Mouse (Mus musculus) gastrocnemius, postnatal 10 days (tissue): ENCODE measurements at regions not wholly inside any gene's neighbourhood (a gene's known extent, or its start where the extent isn't known, plus 50 kb on each side); places are given as distances from the start of the nearest gene placed in this dataset.
A peak's percentile ranks its signal among the peaks of the same experiment; 100 is the strongest.
"Not testable (repeated sequence)": the region's sequence is repeated elsewhere in the genome, so short reads cannot be mapped to it uniquely, and the experiment has no call there.

ENCODE experiments used
- DNase-seq: peaks from one replicate; pipeline ENCODE4 v3.0.0; 2021; ENCODE audit warnings: mixed read lengths

GRCm38 (mm10) chr9:92661938-92662337 is 119.9 kb downstream of the Plod2 start:
- DNase-seq = no peak

- DNase-seq = no peak
These were observed 125.4 kb downstream of the Plod2 start for GRCm38 (mm10) chr9:92667361-92667881.

- no peak for DNase-seq
These were observed 129.9 kb downstream of the Plod2 start for GRCm38 (mm10) chr9:92671966-92672365.

GRCm38 (mm10) chr9:92694361-92695016 is 152.5 kb downstream of the Plod2 start:
- no peak for DNase-seq

DNA sequence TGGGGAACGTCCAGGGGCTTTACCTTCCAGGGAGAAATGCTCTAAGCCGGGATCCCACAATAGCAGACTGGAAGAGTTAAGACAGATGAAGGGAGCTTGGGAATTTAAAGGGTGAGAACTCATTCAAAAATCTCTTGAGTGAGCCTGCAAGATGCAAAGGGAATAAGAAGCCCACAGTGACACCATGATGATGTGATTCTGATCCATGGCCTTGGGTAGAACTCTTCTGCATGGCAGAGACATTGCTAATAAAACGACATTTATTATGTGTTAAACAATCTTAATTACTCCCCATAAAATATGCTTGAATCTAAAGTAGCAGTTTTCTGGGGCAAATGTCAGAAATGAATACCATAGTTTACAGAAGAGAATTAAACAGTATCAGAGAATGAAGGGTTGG is 155.9 kb downstream of the Plod2 start:
- DNase-seq = no peak

DNA sequence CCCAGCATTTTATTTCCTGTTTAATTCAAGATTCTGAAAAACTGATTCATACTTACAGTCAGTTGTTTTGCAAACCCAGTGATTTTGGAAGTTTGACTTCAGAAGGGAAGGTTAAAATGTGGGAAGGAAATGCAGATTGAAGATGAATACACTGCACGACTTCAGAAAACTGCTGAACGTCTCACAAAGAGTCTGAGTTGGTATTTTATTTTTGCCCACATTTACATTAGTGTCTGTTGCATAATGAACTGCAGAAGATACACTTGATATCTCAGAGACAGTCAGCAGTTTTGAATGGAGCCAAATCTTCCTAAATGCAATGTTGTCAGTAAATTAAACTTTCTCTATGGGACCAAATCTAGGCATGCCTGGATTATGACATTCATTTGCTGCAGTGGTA is 162.7 kb downstream of the Plod2 start:
- no peak for DNase-seq

DNA sequence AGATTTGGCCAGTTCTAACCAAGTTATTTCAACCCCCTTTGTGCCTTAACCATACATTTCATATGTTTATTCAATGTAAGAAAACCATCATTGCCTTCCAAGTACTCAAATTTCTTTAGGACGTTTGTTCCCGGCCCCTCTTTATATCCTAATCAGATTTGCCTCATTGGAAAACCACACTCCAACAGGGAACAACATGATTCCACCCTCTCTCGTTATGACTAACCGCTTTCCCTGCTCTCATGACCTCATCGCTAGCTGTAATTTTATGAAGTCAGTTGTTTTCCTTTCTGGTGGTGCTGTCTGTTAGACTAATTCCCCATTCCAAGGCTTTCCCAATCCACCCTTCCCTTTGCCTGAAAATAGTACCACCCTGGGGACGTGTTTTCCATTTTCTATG is 165.0 kb downstream of the Plod2 start:
- DNase-seq = no peak

- DNase-seq = no peak
These were observed 175.2 kb downstream of the Plod2 start for GRCm38 (mm10) chr9:92717176-92717575.

GRCm38 (mm10) chr9:92718337-92718736 is 176.3 kb downstream of the Plod2 start:
- peak; percentile 8 for DNase-seq

GRCm38 (mm10) chr9:92719251-92719650 is 177.2 kb downstream of the Plod2 start:
- peak; percentile 14 for DNase-seq

GRCm38 (mm10) chr9:92728864-92729263 is 186.8 kb downstream of the Plod2 start:
- DNase-seq = no peak

- no peak for DNase-seq
These were observed 189.4 kb downstream of the Plod2 start for GRCm38 (mm10) chr9:92731396-92731795.

DNA sequence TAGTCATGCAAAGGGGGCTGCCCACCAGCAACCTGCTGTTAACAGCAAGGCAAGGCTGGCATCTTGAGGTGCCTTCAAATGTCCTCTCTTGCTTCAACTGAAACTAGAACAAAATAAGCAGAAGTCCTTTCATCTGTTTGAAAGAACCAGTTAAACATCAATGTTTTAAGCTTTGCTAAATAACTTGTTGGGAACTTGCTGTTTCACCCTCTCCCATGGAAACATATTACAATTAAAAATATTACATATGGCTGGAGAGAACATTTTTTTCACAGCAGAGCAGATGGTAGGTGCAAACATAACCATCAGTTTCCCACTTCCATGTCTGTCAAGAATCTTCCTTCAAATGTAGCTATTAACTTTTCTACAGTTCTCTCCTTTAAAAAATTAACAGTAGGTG is 225.5 kb downstream of the Plod2 start:
- no peak for DNase-seq

DNA sequence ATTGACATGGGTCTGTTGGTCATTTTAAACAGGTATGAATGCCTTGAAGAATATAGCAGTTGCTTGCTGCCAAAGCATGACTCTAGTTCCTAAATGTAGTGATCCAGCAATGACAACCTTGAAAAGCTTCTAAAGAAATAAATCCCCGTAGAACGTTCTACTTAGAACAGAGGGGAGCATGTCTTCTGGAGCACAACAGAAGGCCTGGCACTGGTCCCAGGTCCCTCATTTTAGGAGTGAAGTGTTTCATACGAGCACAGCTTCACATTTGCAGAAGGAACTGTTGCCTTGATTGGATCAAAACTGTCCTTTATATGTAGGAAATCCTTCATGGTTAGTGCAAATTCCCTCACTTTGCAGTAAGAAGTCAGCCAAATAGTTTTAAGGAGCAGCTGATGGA is 226.4 kb downstream of the Plod2 start:
- DNase-seq = peak; percentile 13

DNA sequence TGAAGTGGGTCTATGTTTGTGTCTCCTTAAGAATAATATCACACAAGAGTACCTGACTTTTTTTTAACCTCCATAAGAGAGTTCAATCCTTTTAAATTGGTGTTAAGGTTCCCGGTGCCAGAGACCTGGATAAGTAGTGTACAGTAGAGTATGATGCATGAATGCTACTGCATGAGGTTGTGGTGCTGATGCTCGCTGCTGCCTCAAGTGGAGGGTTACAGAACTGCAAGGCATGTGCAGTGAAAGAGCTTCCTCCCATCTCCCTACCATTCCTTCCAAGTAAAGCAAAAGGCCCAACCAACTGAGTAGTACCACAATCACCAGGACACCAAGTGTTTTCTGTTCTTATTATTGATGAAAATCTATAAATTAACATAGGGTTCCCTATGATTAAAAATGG is 227.5 kb downstream of the Plod2 start:
- DNase-seq = peak; percentile 9

GRCm38 (mm10) chr9:92771002-92771401 is 229.0 kb downstream of the Plod2 start:
- no peak for DNase-seq

DNA sequence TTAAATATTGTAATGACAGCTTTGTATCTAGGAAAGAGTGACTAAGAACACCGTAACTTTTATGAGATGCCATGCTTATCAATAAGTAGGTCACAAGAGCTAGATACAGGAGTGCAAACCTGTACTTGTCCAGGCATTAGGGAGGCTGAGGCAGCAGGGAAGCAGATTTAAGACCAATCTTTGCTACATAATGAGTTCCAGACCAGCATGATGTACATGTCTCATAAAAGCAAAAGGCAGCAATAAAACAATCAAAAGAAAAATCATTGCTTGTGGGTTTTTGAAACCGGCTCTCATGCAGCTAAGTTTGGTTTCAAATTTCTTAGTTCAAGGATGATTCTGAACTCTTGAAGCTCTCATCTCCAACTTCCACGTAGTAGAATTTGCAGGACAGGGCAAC is 229.7 kb downstream of the Plod2 start:
- no peak for DNase-seq

- no peak for DNase-seq
These were observed 241.0 kb downstream of the Plod2 start for GRCm38 (mm10) chr9:92782922-92783454.

DNA sequence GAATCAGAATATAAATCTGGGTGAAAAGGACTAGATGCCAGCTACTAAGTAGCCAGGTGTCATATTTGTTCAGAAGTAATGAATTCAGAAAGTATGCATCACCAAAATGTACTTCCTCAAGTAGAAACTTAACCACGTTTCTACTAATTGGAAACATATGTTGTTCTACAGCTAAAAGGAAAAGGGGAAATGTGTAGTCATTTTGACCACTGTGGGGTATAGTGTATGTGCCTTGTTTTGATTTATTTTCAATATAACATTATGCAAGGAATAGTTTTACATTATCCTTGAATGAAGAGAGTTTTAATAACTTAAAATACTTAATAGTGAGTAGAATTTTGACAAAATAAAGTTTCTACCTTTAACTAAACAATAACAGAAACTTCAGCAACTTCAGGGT is 257.7 kb downstream of the Plod2 start:
- DNase-seq = no peak

DNA sequence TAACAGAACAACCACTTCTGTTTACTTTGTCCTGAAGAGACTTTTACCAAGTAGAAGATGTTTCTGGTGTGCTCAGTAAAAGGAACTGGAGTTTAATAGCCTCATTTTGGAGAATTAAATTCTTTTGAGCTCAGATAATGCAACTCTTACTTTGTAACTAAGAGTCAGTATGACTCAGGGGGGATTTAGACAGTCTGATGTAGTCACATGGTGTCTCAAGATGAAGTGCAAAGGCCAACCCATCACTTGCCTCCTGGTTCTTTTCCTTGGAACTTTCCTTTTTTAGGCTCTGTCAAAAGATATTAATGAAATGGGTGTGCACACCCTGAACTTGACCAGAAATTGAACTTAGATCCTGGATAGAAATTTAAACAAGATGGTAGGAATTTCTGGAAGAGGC is 267.4 kb downstream of the Plod2 start:
- DNase-seq = no peak

DNA sequence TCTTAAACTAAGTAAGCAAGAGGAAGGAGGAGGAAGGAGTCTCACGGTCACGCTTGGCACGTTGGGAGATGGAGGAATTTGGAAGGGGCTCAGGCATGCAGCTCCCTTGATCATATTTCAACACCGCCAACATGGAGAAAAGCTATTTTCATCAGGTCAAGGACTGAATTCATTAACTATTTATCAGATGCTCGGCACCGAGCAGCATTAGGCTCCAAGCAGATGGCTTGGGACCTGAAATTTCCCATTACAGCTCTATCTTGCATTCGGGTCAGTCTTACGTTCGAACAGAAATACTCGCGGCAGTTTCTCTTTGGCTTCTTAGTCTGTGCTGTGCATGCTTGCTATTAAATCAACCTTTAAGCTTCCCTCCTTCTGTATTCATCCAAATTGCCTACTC is 278.7 kb downstream of the Plod2 start:
- DNase-seq = no peak

DNA sequence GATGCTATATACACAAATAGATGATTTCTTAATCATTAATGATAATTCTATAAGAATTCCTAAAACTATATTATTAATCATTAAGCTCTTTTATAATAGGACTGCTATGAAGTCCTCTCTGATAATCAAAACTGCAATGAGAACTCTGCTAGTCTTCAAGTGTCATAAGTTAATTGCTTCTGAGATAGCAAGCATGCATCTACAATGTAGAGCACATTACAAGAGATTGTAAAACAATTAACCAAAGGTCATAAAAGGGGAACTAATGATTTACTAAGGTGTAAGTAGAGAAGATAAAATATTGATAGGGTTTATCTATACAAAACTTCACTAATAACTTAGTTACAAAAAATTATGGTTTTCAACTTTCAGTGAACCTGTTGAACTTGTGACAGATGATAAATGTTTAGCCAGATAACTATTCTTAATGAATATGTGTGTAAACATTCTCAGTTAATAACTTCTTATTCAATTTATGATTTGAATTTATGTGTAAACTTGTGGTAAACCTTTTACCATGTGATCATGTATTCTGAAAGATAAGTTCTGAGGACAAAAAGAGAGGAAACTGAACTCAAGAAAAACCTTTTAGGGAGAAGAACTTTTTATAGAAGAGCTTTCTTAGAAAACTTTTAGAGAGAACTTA is 284.8 kb downstream of the Plod2 start:
- DNase-seq = no peak

DNA sequence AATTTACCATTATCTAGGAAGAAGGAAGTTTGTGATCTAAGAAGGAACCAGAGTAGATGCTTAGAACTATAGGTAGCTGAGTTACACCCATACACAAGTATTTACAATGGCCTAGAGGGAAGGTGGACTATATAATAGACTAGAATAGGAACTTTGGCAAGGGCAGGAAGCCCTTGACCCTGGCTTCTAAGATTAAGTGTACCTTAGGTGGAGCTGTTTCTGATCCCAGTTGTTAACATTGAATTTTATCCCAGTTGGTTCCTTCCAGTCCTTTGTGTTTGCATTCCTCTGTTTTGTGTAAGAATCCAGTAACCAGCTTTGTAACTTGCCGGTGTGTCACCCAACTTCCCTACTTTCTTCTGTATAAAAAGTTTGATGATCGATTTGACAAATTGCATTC is 294.1 kb downstream of the Plod2 start:
- DNase-seq = not testable (repeated sequence)
